Comparison of ENCODE assay signal across 25 mouse cellular contexts in the genomic region with DNA sequence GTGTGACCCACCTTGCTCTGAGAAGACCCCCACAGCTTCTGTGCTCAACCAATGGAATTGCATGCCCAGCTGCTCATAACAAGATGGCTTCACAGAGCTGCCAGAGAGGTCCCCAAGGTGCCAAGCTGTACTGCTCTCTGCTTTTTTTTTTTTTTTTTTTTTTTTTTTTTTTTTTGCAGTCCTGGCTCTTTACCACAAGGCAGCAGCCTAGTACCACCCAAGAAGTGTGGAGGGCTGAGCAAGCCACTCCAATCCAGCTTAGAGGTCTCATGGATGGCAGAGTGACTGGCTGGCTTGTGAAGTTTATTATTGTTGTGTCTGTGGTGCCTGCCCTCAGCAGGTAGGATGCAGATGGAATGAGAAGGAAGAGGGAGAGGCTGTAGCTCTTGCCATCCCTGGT. TPM values are rescaled to one million over a fixed set of nuclear protein-coding genes. Genes with fewer than 3 reads are reported as not detected.
DNase-seq lines count a peak whose midpoint lies in the region; ATAC-seq and TF ChIP-seq lines count a peak whose summit lies in the region.
"Had no signal": no experiment of that assay in that cellular context is flagged by ENCODE, and none has a peak within 500 bp of the region (broad histone marks: within the 10 kb centered on the region; RNA-seq: fewer than 3 reads in every experiment).

No protein-coding gene starts in this region.

- DNase-seq in heart, postnatal 14 days = no peak
- peak; percentile 7 for DNase-seq in liver
- no peak for DNase-seq in liver, postnatal 0 days
- peak; percentile 18 for DNase-seq in ES-CJ7 (ENCODE audit: low read depth, low spot score)
- DNase-seq in liver, embryonic 11.5 days (ENCODE audit: low spot score) = no peak
- DNase-seq: adrenal gland, postnatal 14 days; B cell, adult 2 months; cerebellum, adult 11-12 months; cerebellum, postnatal 14 days; kidney, postnatal 10 days; lung, embryonic 14.5 days had no signal

- no peak for TF ChIP-seq EP300 in liver, postnatal 0 days (IDR thresholded peaks at IDR 0.05; ENCODE audit: low read depth)

- H3K36me3 ChIP-seq in heart, embryonic 12.5 days = no peaks in the 10 kb centered on the region
- H3K36me3 ChIP-seq in liver, postnatal 0 days (replicated peaks; ENCODE audit: insufficient read depth, low read length) = no peaks in the 10 kb centered on the region
- no peaks in the 10 kb centered on the region for H3K36me3 ChIP-seq in liver, embryonic 11.5 days (ENCODE audit: control insufficient read depth, insufficient read depth, low read length)
- H3K36me3 ChIP-seq: embryonic facial prominence, embryonic 13.5 days; hindbrain, embryonic 10.5 days; limb, embryonic 15.5 days; midbrain, embryonic 15.5 days had no signal

- peak; percentile 42; the same call in 1 of the 2 replicates for ATAC-seq in heart, embryonic 12.5 days (ENCODE audit: insufficient number of reproducible peaks, low FRiP score)
- no peak for ATAC-seq in liver, postnatal 0 days
- ATAC-seq in liver, embryonic 11.5 days (replicated peaks; ENCODE audit: low FRiP score) = peak; percentile 59; the same call in 1 of the 2 replicates
- ATAC-seq in inflammation-experienced regulatory T-cells, adult 6 months = no peak
- ATAC-seq: intestine, embryonic 16.5 days; midbrain, embryonic 15.5 days had no signal

- no peaks in the 10 kb centered on the region for H3K9me3 ChIP-seq in heart, embryonic 12.5 days (replicated peaks)
- H3K9me3 ChIP-seq in liver, postnatal 0 days (ENCODE audit: low read length) = no peaks in the 10 kb centered on the region
- no peaks in the 10 kb centered on the region for H3K9me3 ChIP-seq in liver, embryonic 11.5 days (ENCODE audit: control insufficient read depth, low read length)
- H3K9me3 ChIP-seq: embryonic facial prominence, embryonic 13.5 days; hindbrain, embryonic 10.5 days; limb, embryonic 15.5 days; midbrain, embryonic 15.5 days had no signal

- TF ChIP-seq CTCF in liver, postnatal 0 days (IDR thresholded peaks at IDR 0.05; ENCODE audit: low read depth) = no peak

- no peak overlapping the region for H3K27ac ChIP-seq in heart, embryonic 12.5 days (ENCODE audit: poor library complexity, severe bottlenecking)
- H3K27ac ChIP-seq in liver, postnatal 0 days (ENCODE audit: low read depth) = no peak overlapping the region
- H3K27ac ChIP-seq in liver, embryonic 11.5 days (ENCODE audit: low read depth, low read length) = no peak overlapping the region
- H3K27ac ChIP-seq: embryonic facial prominence, embryonic 13.5 days; hindbrain, embryonic 10.5 days; limb, embryonic 15.5 days; macrophage; midbrain, embryonic 15.5 days had no signal

- H3K9ac ChIP-seq in heart, embryonic 12.5 days = no peak overlapping the region
- H3K9ac ChIP-seq in liver, postnatal 0 days (replicated peaks) = no peak overlapping the region
- H3K9ac ChIP-seq in liver, embryonic 11.5 days (ENCODE audit: low read depth, low read length) = no peak overlapping the region
- H3K9ac ChIP-seq: embryonic facial prominence, embryonic 13.5 days; limb, embryonic 15.5 days; lung, embryonic 14.5 days; midbrain, embryonic 15.5 days had no signal

- intact Hi-C loops in heart, postnatal 14 days (cut with DNase I) = loop anchor here (5.0 to 10.0 kb wide), 2 partner anchors 101 to 249 kb away; no protein-coding TSS in a partner anchor

- no peak overlapping the region for H3K4me3 ChIP-seq in heart, embryonic 12.5 days
- no peak overlapping the region for H3K4me3 ChIP-seq in liver, postnatal 0 days (ENCODE audit: low read depth, low read length)
- no peak overlapping the region for H3K4me3 ChIP-seq in liver, embryonic 11.5 days (ENCODE audit: low read depth, low read length)
- H3K4me3 ChIP-seq: embryonic facial prominence, embryonic 13.5 days; hindbrain, embryonic 10.5 days; limb, embryonic 15.5 days; midbrain, embryonic 15.5 days had no signal

- H3K4me1 ChIP-seq in heart, embryonic 12.5 days (replicated peaks) = no peaks in the 10 kb centered on the region
- H3K4me1 ChIP-seq in liver, postnatal 0 days (ENCODE audit: insufficient read depth) = no peaks in the 10 kb centered on the region
- H3K4me1 ChIP-seq in liver, embryonic 11.5 days (replicated peaks; ENCODE audit: control insufficient read depth, insufficient read depth, low read length) = no peaks in the 10 kb centered on the region
- H3K4me1 ChIP-seq: embryonic facial prominence, embryonic 13.5 days; hindbrain, embryonic 10.5 days; limb, embryonic 15.5 days; midbrain, embryonic 15.5 days had no signal

- no peak overlapping the region for H3K4me2 ChIP-seq in heart, embryonic 12.5 days
- no peak overlapping the region for H3K4me2 ChIP-seq in liver, postnatal 0 days (ENCODE audit: low read depth, low read length)
- no peak overlapping the region for H3K4me2 ChIP-seq in liver, embryonic 11.5 days
- H3K4me2 ChIP-seq: embryonic facial prominence, embryonic 13.5 days; limb, embryonic 15.5 days; lung, embryonic 14.5 days; midbrain, embryonic 15.5 days had no signal

- no peaks in the 10 kb centered on the region for H3K27me3 ChIP-seq in heart, embryonic 12.5 days (replicated peaks)
- no peaks in the 10 kb centered on the region for H3K27me3 ChIP-seq in liver, postnatal 0 days (ENCODE audit: insufficient read depth, low read length)
- no peaks in the 10 kb centered on the region for H3K27me3 ChIP-seq in liver, embryonic 11.5 days (replicated peaks; ENCODE audit: control insufficient read depth, insufficient read depth, low read length)
- H3K27me3 ChIP-seq: embryonic facial prominence, embryonic 13.5 days; limb, embryonic 15.5 days; midbrain, embryonic 15.5 days had no signal

RNA-seq across cellular contexts. Expression of a gene that starts 18.8 kb away (rescaled TPM):
- not detected in 2 replicates for polyA plus RNA-seq in heart, embryonic 12.5 days (2016; fragmentation: Nextera tagmentation; extraction: Ambion mirVana)
- not detected for total RNA-seq in heart, postnatal 14 days (2021)
- polyA plus RNA-seq in liver, postnatal 0 days (2015; fragmentation: Nextera tagmentation; extraction: Ambion mirVana) = not detected in 2 replicates
- polyA plus RNA-seq in liver, embryonic 11.5 days (2014; fragmentation: Nextera tagmentation; extraction: Ambion mirVana) = not detected in 2 replicates
- not detected for polyA plus RNA-seq in inflammation-experienced regulatory T-cells, adult 6 months (2017; shearing (Covaris generic))
- total RNA-seq: adrenal gland, postnatal 14 days; gastrocnemius, adult 18-20 months; granulocyte monocyte progenitor cell, adult 5-6 weeks; layer of hippocampus, adult 18-20 months; left cerebral cortex, adult 18-20 months; left cerebral cortex, postnatal 36 days had no signal
- polyA plus RNA-seq: embryonic facial prominence, embryonic 13.5 days; heart, embryonic 14.5 days; hindbrain, embryonic 10.5 days; intestine, embryonic 16.5 days; limb, embryonic 15.5 days; lung, embryonic 14.5 days; macrophage; midbrain, embryonic 15.5 days had no signal

RNA-seq across cellular contexts. Expression of a gene that starts 40.3 kb away (rescaled TPM):
- polyA plus RNA-seq in heart, embryonic 12.5 days (2016; fragmentation: Nextera tagmentation; extraction: Ambion mirVana) = not detected in 2 replicates
- total RNA-seq in heart, postnatal 14 days (2021) = not detected
- polyA plus RNA-seq in liver, postnatal 0 days (2015; fragmentation: Nextera tagmentation; extraction: Ambion mirVana) = not detected in 2 replicates
- not detected in 2 replicates for polyA plus RNA-seq in liver, embryonic 11.5 days (2014; fragmentation: Nextera tagmentation; extraction: Ambion mirVana)
- polyA plus RNA-seq in inflammation-experienced regulatory T-cells, adult 6 months (2017; shearing (Covaris generic)) = not detected
- total RNA-seq: adrenal gland, postnatal 14 days; gastrocnemius, adult 18-20 months; granulocyte monocyte progenitor cell, adult 5-6 weeks; layer of hippocampus, adult 18-20 months; left cerebral cortex, adult 18-20 months; left cerebral cortex, postnatal 36 days had no signal
- polyA plus RNA-seq: heart, embryonic 14.5 days; hindbrain, embryonic 10.5 days; intestine, embryonic 16.5 days; limb, embryonic 15.5 days; lung, embryonic 14.5 days; macrophage; midbrain, embryonic 15.5 days had no signal

Comparison
In these comparisons a context has a peak if more than half of its experiments do, and no peak if none do; other contexts are left out.
1. ATAC-seq: peak in heart, embryonic 12.5 days (single experiment) and liver, embryonic 11.5 days (single experiment); none in liver, postnatal 0 days (single experiment) and inflammation-experienced regulatory T-cells, adult 6 months (single experiment).
2. DNase-seq: peak in liver (single experiment) and ES-CJ7 (single experiment); none in heart, postnatal 14 days (0 of 2), liver, postnatal 0 days (single experiment) and liver, embryonic 11.5 days (single experiment).